Mouse (Mus musculus) 416B (cell line): ENCODE measurements around the gene Trabd.

Experiments
- DNase-seq: peaks from one replicate; pipeline ENCODE4 v3.0.0; 2011; ENCODE audit warnings: low read depth

Trabd gene

DNA sequence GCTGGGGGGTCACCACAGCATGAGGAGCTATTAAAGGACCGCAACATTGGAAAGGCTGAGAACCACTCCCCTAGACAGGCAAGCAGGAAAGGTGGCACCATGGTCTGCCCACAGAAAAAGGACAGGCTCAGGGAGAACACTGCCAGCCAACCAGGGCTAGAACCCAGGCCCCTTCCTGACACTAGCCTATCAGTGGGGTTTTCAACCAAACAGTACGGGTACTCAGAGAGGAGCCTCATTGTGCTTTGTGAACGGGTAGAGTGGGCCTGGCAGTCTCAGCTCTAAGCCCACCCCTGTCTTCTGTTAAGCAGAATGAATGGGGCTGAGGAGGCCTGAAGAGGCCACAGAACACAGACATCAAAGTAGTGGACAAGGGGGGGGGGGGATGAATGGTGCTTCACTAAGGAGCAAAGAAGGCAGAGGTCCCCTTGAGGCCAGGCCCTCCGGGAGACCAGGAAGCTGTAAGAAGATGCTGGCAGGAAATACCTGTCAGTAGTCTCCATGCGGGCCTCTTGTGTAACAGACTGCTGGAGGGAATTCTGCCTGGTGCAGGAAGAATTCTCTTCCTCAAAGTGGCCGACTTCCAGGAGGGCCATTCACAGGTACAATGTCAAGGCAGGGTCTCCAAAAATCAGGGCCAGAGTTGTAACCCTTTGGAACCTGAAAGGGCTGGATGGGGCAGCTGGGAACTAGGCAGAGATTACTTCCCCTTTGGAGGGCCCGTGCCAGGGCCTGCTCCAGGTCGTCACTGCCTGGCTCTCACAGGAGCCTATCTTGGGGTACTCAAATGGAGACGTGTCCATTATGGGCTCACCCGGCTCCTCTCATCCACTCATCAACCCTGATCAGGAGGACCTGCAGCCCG, at the start of gene Trabd:
TSS of gene Trabd (plus strand) at position 512 of the 865 bp plus-strand sequence.
- DNase-seq, result peak; percentile 8

DNA sequence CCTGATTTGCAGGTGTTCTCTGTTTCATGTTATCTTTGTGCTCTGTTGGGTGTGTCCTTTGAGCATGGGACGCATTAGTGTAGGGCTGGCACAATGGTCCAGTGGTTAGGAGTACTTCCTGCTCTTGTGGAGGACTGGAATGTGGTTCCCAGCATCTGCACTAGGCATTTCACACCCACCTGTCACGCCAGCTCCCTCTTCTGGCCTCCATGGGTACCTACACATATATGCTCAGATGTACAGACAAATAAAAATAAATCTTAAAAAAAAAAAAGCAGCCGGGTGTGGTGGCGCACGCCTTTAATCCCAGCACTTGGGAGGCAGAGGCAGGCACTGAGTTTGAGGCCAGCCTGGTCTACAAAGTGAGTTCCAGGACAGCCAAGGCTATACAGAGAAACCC, 30.5 kb upstream of the Trabd start:
- no peak for DNase-seq

DNA sequence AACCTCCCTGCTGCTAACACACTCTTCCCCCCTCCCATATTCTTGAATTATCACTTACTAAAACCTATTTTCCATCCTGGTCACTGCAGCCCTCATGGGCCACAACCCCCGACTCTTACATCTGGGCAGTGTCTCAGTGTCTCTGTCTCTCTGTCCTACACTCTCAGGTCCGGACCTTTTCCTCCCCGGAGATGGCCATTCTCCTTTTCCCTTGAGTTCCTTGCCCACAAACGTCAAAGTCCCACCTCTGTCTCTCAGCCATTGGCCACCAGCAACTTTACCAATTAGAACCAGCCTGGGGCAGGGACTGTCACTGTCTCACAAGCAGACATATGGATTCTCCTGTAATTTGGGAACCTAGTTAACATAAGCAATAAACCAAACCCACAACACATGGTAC, 28.6 kb upstream of the Trabd start:
- DNase-seq, result no peak

DNA sequence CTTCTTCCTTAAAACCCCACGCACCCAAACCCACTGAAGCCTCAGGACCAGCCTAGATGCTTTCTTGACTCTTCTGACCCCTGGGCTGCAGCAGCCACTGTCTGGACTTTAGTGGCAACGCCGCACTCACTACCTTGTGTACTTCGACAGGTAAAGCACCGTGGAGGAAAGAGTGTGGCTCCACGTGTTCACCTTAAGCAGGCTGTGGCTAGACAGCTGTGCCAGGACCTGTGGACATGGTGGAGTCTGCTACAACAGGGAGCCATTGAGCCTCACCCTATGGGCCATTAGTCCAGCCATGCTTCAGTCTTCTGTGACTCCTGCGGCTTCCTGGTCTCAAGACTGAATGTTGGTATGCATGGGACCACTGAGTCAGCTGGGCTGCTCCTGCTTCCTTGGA, 20.3 kb upstream of the Trabd start:
- no peak for DNase-seq

DNA sequence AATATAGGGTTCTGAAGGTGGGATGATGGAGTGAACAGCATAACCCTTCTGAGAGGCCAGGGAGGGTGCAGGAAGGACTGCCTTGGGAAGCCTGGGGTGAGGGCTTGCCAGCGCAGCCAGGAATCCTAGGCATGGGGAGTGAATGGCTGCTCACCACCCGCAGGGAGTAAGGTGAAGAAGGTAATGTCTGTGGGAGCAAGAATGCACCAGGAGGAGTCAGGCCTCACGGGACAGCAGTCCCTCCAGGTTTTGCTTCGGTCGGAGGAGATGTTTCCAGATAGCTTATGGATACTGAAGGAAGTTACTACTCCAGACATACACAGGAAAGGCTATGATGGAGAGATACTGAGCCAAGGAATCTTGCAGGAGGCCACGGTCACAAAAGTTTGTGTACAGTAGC, 16.2 kb upstream of the Trabd start:
- DNase-seq, result no peak

DNA sequence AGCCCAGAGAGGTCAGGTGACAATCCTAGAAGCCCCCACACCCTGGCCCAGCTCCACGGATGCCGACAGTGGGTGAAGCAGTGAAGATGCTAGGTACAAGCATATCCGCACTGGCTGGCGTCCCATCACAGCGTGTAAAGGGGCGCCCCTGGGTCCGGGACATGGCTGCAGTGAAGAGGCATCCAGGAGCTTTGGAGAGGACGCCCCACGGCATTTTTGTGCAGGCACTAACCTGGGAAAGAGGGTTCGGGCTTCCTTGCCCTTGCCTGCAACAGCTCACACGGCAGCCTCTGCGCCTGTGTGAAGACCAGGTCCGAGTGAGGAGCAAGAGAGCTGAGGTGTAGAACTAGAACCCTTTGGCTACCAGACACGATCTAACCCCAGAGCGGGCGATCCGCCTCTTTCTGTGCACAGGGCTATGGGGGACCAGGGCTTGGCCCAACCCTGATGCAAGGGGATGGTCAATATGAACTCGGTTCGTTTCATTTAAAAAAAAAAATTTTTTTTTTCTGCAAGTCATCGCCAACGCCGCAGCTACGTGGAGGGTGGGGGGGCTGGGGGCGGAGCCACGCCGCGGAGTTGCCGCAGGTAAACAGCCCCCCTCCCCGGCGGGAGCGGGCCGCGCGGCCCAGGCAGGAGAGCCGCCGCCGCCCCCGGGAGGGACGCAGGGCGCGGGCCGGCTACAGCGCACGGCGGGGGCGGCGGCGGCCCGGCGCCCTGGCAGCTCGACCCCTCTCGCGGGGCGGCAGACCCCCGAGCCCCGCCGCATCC, 15.6 kb upstream of the Trabd start, which contains the start of gene Panx2:
TSS of gene Panx2 (plus strand) at position 574 of the 771 bp plus-strand sequence.
- DNase-seq, result no peak

DNA sequence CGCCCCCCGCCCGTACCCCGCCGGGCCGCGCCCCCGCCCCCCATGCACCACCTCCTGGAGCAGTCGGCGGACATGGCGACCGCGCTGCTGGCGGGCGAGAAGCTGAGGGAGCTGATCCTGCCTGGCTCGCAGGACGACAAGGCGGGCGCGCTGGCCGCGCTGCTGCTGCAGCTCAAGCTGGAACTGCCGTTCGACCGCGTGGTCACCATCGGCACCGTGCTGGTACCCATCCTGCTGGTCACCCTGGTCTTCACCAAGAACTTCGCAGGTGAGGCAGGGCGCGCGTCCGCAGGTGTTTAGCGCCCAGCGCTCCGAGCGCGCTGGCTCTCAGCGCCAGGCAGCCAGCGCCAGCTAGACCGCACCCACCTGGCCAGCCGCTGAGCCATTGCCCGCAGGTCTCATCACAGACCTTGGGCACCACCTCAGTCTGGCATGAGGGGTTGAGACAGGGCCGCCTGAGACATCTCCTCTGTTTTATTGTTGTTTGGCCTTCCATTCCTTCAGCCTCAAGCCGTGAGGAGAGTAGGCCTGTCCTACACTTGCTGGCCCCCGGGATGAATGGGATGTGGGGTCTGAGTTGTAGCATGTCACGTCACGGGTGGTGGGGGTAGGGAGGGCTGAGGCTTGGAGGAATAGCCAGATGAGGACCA, 14.8 kb upstream of the Trabd start:
- DNase-seq, result no peak

DNA sequence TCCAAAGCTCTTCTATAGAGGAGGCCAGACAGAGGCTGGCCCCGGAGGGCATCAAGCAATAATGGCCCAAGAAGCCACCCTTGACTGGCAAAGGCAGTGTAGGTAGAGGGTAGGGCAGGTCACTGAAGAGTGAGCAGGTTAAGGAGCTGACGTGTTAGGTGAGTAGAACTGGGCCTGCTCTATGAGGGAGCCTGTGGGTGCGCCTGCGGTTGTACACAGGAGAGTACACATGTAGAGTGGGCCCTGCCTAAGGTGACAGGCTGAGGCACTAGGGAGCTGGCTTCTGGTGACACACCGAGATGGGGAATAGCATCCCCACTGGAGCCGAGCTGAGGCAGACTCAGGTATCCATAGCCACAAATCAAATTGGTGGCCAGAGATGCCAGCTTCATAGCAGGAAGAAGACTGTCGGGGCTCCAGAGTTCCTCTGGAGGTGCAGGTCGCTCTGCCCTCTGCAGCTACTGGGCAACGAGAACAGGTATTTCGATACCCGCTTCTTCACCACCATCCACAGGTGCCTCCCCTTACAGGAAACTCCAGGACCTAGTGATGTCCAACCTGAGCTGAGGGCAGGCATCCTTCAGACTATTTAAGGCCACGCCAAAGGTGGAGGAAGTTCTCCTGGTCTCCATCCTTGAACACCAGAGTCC, 14.0 kb upstream of the Trabd start:
- no peak for DNase-seq

DNA sequence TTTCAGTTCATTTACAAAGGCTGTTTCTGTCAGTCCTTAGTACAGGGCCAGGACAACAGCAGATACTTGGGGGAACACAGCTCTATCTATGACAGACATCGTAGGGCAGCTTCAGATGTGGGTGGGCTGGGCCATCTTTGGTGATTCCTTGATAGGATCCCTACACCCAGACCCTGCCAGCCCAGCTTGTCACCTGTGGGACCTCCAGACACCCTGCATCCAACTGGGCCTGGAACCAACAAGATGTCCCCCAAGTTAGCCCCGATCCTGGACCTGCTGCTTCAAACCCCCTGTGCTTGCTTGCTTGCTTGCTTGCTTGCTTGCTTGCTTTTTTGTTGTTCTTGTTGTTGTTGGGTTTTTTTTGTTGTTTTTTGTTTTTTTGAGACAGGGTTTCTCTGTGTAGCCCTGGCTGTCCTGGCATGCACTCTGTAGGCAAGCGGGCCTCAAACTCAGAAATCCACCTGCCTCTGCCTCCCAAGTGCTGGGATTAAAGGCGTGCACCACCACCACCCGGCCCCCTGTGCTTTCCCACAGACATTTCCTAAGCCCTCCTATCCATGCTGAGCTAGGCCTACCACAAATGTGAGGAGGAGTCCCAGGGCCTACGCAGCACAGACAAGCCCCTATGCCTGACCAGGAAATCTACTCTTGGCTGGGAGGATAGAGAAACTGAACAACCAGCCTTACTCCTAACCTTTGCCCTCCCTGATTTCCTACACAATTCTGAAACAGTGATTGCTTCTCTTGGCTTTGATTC, 13.0 kb upstream of the Trabd start:
- DNase-seq, result no peak

DNA sequence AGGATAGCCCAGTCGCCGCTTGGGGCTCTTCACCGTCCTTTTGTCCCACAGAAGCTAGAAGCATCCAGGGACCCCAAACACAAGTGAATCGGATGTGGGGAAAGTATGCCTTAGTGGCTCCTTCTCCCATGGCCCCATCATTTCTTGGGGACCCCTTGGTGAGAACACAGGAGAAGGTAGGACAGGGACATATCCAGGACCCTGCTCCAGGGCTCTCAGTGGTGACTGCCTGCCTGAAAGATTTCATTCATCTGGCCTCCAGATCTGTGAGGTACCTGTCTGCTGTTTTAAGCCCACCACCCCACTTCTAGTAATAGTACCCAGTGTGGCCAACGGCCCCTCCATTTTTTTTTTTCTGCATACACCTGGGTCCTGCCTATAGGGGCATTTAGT, 12.4 kb upstream of the Trabd start:
- no peak for DNase-seq

DNA sequence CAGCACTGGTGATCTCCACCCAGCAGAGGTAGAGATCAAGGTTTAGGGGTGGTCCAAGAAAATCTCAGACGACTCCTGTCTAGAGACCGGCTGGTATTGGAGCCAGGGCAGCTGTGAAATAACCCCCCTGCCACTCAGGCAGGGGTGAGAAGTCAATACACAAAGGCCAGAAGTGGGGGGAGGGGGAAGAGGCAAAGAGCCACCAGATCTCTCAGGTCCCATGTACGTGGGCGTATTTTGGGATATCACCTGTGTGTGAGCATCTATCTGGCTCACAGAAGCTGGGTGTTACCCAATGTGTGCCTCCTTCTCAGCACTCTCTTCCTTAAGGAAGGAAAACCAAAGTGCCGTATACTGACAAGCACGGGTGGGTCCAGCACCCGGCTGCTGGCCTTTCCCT, 11.9 kb upstream of the Trabd start:
- no peak for DNase-seq

DNA sequence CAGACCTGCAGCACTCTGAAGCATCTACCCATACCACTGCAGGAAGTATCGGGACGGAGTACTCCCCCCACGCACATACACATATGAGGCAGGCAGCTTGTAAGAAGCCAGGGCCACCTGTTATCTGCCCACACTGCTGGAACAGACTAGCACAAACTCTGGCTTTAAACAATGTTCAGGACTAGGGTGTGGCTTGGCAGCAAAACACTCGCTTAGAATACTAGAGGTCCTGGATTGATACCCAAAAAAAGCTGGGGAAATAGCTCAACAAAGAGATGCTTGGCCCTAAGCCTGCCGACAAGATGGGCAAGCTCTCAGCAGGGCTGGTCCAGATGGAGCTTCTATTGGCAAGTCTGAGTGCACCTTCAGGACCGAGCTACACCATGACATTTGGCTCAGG, 11.4 kb upstream of the Trabd start:
- no peak for DNase-seq

DNA sequence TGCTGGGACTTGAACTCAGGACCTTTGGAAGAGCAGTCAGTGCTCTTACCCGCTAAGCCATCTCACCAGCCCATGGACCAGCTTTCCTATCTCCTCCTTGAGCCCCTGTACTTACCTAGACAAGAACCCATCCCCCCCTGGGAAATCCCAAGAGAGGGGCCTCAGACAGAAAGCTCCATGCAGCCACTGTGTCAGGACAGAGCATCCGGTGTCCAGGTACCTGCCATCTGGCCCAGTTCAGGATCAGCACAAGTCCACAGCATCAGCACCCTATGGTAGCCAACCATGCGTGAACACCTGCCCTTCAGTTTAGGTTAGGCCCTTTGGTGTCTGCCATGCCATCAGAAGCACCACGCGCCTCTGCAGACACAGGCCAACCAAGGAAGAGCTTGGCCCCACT, 10.0 kb upstream of the Trabd start:
- DNase-seq, result no peak

DNA sequence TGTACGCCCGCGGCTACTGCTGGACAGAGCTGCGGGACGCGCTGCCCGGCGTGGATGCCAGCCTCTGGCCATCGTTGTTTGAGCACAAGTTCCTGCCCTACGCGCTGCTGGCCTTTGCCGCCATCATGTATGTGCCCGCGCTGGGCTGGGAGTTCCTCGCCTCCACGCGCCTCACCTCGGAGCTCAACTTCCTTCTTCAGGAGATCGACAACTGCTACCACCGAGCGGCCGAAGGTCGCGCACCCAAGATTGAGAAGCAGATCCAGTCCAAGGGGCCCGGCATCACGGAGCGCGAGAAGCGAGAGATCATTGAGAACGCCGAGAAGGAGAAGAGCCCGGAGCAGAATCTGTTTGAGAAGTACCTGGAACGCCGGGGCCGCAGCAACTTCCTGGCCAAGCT, 7.3 kb upstream of the Trabd start:
- DNase-seq, result no peak

DNA sequence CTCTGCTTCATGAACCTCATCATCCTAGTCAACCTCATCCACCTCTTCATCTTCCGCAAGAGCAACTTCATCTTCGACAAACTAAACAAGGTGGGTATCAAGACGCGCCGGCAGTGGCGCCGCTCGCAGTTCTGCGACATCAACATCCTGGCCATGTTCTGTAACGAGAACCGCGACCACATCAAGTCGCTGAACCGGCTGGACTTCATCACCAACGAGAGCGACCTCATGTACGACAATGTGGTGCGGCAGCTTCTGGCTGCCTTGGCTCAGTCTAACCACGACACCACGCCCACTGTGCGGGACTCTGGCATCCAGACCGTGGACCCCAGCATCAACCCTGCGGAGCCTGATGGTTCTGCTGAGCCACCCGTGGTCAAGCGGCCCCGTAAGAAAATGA, 6.7 kb upstream of the Trabd start:
- no peak for DNase-seq

DNA sequence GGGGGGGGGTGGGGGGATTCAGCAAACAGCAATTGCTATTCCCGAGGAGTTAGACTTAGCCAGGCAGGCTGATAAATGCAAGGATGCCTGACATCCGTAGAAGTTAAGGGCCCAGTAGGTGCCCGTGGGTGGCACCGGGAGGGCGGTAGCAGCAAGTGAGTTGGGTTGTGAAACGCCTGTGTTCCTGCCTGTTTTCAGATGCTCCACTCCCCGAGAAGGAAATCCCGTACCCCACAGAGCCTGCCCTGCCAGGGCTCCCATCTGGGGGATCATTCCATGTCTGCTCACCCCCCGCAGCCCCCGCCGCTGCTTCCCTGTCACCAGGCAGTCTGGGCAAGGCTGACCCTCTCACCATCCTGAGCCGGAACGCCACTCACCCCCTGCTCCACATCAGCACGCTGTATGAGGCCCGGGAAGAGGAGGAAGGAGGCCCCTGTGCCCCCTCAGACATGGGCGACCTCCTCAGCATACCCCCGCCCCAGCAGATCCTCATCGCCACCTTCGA, 5.5 kb upstream of the Trabd start:
- no peak for DNase-seq

DNA sequence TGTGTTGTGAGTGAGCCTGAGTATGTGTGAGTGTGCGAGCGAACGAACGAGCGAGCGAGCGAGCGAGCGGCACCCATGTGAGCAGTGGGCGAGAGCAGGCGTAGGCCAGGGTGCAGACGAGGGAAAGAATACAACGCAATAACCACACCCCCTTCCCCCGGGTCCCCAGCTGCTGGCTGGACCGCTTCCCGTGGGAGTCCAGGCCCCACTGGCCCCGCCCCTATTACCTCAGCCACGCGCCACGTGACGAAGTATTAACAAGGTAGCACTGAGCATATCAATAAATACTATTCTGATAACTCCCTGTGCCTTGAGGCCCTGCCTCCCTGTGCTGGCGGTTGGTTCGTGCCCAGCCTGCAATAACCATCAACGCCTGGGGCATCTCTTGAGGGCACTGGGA, 4.3 kb upstream of the Trabd start:
- no peak for DNase-seq

DNA sequence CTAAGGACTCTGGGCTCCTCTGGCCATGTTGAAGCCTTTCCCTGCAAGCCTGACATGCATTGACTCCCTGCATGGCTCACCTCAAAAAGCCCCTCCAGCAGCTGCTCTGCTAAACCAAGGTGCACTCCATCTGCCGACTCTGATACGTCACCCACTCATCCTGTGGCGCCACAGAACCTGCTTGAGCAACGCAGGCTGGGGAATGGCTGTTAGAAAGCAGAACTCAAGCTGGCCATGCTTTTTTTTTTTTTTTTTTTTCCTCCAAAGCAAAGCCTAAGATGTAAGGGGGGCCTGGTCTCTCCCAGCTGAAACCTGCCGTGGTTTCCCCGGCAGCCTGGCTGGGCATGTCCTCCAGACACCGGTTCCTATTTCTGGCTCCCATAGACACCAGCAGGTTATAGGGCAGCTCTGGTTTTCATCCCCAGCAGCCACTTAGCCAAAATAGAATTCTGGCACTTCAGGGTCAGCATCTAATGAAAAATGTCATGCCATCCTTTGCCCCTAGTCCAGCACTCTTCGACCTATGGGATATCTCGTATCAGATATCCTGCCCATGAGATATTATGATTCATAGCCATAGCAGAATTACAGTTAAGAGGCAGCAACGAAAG, 826 bp upstream of the Trabd start:
- peak; percentile 58 for DNase-seq

DNA sequence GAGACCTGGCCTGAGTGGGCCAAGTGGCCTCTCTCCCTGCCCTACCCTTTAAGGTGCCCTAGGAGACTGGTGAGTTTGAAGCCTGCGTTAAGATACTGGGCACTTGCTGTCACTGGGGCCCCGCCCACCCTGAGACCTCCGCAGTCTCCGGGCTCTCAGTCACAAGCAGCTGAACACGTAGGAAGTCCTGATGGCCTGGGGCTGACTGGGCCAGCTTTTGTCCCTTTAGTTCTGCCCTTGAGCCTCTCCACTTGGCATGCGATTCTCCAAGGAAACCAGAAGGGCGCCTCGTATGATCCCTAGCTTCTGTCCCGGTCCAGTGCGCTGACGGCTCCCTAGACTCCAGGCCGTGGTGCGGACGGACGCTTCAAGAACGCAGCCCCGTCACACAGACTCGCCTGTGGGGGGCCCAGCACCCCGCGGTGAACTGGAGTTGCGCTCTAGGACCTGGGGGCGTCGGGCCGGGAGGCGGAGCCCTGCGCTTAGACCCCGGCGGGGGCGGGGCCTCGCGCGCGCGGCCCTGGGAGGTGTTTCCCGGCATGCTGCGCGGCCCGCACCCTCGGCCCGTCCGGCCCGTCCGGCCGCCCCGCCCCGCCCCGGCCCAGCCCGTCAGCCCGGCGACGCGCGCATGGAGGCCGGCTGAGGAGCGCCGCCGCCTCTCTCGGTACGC, 689 bp downstream of the Trabd start:
- peak; percentile 86 for DNase-seq

DNA sequence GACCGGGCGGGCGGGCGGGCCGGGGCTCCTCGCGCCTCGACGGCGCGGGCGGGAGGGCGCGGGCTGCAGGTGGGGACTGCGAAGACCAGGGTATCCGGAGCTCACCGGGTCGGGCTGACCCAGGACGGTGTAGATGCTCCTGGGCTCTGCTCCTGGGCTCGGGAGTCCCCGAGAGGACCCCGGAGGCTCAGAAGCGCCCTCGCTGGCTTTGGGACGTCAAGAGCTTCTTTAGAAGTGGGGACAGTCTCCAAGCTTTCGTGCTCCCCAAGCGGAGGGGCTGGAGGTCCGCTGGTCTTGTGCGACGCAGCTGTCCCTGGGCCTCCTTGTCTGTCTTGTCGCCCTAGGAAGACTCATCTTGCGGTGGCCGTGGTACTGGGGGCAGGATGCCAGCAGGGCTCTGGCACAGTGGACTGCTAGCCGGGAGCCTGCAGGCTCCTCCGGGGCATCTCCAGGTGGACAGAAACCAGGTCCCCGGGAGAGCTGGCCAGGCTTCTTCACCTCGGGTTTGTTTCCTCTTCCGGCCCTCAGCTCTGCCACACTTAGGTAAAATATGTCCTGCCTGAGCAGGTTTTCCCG, 1.3 kb downstream of the Trabd start:
- DNase-seq, result peak; percentile 53
